Mouse (Mus musculus): Measurements from ENCODE around the gene Cerkl.

Cerkl gene

DNA sequence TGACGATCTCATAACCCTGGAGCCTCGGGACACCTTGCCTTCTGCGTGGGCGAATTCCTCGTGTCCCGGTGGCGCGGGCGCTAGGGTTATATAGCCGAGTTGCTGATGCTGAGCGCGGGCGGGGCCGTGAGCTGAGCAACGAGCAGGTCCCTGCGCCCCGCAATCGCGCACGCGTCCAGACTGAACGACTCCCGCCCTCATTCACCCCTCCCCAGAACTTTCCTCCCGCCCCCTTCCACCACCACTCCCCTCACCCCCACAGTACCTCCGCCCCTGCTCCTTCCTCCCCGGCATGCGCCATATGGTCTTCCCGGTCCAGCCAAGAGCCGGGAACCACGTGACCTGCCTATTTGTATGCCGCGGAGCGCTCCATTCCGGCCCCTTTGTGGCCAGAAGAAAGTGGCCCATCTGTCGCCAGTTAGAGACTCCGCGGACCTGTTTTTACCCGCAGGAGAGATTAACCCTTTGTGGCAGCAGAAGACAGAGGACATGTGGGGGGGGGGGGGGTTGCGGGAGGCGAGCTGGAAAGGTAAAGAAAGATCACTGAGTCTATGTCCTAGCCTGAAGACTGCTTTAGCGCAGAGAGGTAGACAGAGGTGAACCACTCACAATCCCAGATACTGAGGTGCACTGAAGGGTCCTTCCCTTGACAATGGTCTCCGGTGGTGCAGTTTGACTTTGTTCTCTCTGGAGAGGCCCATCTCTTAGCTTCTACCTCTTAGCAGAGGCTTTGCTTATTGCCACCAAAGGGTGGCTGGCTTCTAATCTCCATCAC lies at the start of gene Cerkl, which contains the start of gene Neurod1:
Gene Cerkl, minus strand, starts transcription at position 211 of the 775 bp plus-strand sequence.
Gene Neurod1, minus strand, starts transcription at position 177 of the 775 bp plus-strand sequence.
- in situ Hi-C loops (cut with MboI, MseI): no loop called here

DNA sequence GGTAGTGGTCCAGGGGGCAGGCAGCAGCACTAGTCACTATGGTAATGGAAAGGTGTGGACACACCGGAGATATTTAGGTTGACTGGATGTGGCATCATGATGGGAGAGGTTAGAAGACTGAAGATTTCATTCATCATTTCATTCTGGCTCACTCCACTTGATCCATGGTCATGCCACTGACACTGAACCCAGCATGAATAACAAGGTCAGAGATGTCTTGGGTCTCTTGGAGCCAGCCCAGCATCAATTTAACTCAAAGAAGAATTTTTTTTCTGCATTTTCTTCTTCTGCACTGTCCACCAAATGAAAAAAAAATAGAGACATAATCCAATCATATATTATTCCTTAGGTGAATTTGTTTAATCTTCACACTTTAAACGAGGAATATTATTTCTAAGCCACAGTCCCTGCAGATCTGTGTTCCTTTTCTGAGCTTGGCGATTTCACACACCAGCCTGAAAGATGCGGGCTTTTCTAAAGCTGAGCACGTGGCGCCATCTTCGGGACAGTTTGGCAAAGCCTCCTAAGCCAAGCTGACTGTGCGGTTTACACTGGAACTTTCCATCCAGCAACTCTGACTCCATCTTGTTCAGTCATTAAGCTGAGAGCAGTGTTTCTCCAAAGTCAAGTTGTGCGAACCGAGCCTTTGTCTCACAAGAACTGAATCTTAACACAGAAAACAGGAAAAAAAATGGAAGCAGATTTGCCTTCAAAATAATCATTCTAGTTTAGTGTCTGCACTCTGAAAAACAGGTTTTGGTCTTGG lies 42.6 kb upstream of the Cerkl start:
- in situ Hi-C loops (cut with MboI, MseI): loop anchor here (5.0 to 25.0 kb wide), 6 partner anchors 127 to 1554 kb away; partner anchors contain the start of gene Cwc22 (in 1 of the 2)

DNA sequence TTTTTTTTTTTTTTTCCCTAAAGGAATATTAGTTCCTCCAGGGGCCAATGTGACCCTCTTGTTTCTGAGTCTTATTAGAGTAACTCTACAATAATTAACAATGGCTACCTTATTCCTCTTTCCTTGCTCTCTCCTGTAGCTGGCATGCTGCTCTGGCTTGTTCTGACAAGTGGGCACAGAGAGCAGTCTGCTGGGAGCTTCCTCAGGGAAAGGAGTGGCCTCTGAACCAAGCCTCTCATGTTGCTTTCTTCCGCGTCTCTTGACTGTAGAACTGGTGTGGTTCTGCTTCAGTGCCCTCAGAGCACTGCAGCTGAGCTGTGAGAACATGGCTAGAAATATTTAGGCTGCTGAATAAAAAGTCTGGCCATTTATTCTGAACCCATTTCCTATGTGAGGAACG lies 28.5 kb upstream of the Cerkl start:
- in situ Hi-C loops (cut with MboI, MseI): loop anchor here in 1 of 2 experiments (25.0 kb wide), 1 partner anchor 1448 kb away; no protein-coding TSS in a partner anchor

DNA sequence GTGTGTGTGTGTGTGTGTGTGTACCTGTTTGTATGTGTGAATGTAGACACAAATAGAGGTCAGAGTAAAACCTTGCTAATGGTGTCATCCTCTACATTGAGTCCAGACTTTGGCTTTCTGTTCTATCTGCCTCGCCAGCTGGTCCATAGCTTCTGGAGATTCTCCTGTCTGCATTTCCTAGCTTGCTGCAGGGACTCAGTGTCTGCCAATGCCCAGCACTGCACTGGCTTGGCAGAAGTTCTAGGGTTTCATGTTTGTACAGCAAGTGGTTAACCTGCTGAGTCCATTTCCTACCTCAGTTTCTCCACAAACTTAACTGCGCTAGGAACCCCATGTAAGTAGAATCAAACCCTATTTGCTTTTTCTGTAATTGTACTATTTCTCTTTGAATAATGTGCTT lies 25.9 kb upstream of the Cerkl start:
- in situ Hi-C loops (cut with MboI, MseI): loop anchor here in 1 of 2 experiments (25.0 kb wide), 1 partner anchor 1445 kb away; no protein-coding TSS in a partner anchor

DNA sequence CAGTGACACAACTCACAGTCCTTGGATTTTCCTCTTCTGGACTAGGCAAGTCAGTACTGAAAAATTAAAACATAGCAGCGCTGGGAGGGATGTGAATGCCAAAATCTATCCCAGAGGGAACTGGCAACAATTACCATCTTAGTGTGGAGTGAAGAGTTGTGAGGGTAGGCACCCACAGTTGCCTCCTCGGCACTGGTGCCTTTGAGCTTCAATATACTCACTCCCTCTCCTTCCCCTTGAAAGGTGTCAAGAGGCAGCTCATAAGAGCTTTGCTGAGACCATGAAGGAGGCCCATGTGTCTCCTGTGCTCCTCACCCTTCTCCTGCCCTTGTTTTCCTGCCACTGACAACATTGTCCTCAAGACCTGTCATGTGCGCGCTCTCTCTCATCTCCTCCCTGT lies 5.8 kb upstream of the Cerkl start:
- in situ Hi-C loops (cut with MboI, MseI): no loop called here

DNA sequence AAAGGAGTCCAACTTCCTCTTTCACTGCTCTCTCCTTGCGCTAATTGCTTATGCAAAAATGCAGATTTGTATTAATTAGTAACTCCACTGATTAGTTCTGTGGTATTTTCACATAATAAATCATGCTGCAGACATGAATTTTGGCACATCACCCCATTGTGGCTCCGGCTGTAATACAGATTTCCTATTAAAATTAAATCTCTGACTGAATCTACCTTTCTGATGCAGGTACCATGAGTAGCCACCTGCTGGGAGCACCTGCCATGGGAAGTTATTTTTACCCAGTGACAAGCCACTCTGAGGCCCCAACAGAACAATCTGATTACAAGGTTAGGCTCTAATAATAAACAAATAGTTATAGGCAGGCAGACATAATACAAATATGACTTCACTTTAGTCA lies 5.3 kb upstream of the Cerkl start:
- in situ Hi-C loops (cut with MboI, MseI): no loop called here

DNA sequence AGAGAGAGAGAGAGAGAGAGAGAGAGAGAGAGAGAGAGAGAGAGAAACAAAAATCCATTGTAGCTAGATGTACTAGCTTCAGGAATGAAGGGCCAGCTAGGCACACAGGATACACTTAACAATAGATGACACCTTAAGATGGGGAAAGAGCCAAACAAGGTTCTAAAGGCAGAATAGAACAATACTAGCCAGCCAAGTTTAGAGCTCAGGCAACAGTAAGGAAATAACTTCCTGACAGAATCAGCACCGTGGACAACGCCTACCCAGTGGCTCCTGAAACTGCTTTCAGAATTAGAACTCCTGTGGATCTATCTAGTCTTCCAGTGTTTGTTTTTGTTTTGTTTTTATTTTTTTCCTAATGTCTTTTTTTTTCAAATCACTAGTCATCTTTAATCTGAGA lies 4.0 kb upstream of the Cerkl start:
- in situ Hi-C loops (cut with MboI, MseI): no loop called here

DNA sequence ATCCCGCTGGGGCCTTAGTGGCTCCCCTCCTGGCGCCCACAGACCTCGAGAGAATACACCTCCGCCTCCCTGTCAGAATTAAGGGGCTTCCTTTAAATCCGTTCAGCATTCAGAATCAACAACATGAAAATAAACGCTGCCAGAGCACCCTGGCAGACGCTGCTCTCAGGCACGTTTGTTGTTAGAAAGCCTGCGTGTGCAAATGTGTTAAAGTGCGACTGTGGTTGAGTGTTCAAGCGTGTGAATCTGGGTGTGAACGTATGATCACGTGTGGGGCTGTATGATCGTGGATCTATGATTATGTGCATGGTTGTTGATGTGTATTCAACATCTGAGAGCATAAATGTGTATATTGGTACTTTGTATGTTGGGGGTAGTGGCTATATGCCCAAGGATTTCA lies 3.5 kb upstream of the Cerkl start:
- in situ Hi-C loops (cut with MboI, MseI): no loop called here

DNA sequence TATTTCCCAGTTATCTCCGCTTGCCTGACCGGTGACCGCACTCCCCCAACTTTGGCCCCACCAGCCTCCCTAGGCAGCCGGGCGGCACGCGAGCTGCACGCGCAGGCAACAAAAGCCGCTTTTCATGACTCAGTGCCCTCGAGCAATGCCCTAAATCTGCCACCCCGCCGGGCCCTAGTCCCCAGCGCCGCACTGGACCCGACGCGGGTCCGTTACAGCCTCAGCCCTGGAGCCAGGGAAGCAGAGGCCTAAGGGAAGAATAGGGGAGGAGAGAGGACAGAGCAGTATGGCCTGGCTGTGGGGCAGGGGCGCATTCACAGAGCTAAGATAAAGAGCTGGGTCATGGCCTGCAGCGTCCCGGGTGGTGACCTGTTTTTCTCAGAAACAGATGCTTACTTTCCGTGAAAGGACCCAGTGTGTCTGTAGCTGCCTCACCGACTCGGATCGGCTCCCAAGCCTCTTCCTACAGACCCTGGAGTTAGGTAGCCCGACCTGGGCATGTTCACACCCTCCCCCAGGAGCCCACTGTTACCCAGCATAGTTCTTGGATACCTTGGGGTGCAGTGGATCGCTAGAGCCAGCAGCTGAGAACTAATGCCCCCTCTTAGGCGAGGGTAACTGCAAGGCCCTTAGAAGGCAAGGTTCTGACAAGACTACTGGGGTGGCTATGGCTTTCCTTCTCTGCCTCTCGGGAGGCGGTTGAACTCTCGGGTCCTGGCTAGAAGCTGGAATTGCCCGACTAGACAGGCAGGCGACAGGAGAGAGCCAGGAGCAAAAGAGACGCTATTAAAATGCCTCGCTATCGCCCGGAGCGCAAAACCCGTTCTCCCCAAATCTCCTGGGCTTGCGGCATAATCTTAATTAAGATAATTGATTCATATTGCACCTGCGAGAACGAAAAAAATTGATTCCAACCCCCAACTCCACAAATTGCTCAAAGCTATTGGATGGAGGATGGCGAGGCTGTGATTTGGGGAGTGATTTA lies 2.8 kb upstream of the Cerkl start:
- in situ Hi-C loops (cut with MboI, MseI): no loop called here

DNA sequence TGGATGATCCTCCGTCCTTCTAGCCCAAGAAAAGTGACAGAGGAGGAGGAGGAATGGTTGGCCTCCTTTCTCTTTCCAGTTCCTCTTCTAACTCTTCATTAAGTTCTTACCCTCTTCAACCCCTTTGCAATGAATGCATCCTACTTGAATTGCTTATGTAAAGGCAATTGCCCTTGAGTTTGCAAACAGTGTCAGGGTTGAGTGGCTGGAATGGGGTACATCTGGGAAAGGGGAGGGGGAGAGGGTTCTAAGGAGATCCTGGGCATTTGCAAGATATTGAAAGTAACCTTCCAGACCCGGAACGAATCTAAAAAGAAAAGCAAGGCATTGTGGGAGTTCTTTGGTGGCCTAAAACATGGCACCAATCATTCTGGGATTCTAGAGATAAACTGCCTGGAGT lies 1.3 kb upstream of the Cerkl start:
- in situ Hi-C loops (cut with MboI, MseI): no loop called here

DNA sequence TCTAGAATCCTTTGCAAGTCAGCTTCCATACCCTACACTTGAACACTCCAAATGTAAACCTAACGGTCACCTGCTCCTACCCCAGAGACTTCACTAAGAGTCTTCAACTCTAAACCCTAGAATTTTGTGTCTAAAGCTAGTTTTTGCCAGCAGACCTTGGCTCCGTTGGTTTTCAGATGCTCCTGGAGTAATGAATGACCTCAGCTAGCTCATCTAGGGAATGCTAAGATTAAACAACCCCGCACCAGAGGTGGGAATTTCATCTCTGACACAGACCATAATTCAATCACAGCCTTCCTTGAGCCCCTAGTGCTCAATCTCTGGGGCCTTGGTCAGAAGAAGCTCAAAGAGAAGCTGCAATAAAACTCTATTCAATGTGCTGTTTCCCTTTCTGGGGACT lies 849 bp upstream of the Cerkl start:
- in situ Hi-C loops (cut with MboI, MseI): no loop called here

DNA sequence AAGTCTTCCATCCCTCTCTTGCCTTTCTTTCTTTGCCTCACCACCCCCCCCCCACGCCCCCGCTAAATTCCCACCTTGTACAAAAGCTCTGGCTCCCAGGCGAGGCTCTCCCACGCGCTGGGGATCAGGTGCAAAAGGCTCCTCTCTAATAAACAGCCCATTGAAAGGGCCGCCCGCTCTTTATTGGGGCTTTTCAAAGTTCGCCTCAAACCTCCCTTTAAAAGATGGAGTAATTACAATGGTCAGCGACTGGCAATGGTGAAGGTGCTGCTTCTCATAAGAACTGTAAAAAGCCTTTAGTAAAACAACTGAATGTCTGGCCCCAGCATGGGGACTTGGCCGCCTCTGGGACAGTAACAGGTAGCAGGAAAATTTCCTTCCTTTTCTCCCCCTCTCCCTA lies 939 bp downstream of the Cerkl start:
- in situ Hi-C loops (cut with MboI, MseI): no loop called here

DNA sequence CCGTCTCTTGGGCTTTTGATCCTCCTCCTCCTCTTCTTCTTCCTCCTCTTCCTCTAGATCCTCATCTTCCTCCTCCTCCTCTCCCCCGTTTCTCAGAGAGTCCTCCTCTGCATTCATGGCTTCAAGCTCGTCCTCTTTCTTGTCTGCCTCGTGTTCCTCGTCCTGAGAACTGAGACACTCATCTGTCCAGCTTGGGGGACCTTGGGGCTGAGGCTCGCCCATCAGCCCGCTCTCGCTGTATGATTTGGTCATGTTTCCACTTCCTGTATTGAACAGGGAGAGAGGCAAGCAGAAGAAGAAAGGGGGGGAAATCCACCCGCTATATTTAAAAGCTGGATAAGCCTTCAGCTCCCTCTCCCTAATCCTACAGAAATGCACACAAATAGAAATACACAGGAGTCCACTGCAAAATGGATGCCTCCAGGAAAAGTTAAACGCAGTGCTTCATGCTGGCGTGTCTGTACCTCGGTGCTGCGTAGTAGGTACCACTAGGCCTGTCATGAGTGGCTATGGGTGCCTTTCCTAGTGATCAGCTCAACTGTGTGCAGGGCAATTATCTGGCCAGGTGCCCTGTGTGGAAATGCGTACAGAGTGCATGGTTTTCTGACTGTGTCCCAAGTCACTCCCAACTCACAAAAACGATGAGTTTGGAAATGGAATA lies 1.7 kb downstream of the Cerkl start:
- in situ Hi-C loops (cut with MboI, MseI): no loop called here

DNA sequence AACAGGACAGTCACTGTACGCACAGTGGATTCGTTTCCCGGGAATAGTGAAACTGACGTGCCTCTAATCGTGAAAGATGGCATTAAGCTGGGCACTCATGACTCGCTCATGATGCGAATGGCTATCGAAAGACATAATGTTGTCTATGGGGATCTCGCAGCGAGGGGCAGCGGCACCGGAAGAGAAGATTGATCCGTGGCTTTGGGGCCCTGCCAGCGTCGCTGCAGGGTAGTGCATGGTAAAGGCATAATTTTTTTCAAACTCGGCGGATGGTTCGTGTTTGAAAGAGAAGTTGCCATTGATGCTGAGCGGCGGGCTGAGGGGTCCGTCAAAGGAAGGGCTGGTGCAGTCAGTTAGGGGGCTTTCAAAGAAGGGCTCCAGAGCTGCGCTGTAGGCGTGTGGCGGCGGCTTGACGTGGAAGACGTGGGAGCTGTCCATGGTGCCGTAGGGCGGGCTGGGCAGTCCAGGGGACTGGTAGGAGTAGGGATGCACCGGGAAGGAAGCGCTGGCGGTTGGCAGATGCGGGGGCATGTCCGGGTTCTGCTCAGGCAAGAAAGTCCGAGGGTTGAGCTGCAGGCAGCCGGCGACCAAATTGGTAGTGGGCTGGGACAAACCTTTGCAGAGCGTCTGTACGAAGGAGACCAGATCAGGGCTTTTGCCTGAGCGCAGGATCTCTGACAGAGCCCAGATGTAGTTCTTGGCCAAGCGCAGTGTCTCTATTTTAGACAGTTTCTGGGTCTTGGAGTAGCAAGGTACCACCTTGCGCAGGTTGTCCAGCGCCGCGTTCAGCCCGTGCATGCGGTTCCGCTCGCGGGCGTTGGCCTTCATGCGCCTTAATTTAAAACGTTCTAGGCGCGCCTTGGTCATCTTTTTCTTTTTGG lies 2.4 kb downstream of the Cerkl start:
- in situ Hi-C loops (cut with MboI, MseI): no loop called here

DNA sequence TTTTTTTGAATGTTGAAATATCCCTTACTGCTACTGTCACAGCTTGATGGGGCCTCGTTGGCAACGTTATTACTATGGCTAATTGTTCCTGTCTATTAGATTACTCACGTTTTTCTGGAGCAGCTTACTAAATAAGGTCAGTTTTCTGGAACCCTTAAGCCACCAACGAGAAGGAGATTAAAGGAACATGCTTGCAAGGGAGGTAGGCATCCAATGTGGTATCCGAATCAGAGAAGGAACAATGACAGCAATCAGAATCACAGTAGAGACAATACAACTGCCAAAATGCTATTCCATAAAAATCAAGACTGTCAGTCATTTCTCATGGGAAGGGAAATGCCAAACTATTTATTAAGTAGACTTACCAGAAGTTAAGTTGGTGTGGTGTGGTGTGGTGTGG lies 5.1 kb downstream of the Cerkl start:
- in situ Hi-C loops (cut with MboI, MseI): no loop called here

DNA sequence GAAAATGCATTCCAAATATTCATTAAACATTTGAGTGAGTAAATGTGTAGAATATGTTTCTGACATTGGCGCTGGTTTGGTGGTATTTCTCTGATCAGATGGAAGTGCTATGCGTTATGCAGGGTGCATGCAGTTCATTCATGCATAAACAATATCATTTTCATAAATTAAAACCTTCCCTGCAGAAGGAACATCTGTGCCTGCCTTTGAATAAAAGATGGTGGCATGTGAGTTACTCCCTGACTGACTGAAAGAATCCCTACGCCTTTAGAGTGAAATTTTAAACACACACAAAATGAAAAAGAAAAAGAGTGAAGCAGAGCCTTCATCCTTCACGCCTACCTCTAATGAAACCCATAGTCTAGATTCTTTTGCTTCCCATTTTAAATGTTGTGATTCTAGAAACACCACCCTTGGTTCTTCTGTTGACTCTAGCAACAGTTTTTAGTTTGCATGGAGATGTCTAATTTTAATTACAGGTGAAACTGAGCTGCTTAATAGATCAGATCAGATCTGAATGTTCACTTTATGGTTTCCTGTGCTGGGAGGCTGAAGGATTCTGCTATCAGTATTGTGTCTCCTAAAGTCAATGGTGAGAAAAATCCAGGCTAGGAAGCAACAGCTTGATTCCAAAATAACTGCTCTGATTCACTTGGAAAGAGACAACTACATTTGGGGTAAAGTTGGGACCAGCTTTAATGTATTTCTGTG lies 5.7 kb downstream of the Cerkl start:
- in situ Hi-C loops (cut with MboI, MseI): no loop called here

DNA sequence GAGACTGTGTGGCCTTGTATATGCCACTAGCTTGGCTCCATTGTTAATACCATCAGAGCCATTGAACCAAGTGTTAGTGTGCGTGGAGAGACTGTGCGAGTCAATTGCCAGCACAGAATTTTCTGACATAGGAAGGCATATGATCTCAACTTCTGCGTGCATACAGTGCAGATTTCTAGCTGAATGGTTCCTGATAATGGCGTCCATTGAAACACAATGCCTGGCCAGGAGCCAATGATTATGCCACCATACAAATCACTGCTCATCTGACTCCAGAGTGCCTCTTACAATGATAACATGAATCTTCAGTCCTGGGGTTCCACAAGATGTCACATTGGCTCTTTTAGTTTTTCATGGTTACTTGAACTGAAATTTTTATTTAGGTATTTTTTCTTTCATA lies 7.2 kb downstream of the Cerkl start:
- in situ Hi-C loops (cut with MboI, MseI): no loop called here

DNA sequence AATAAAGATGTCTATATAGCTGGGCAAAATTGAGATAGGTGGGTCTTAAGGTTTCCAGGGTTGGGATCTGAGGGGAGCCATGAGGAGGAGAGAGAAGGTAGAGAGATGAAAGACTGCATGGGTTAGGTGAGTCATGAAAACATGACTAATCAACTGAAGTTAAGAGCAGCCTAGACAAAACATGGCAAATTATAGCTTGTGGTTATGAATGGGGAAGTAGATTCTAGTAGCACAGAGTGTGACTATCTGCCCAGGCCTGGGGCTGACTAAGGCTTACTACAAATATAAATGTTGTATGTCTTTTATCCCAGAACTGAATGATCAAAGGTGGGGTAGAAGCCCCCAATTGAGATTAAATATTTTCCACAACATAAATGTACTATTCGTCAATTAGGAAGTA lies 9.4 kb downstream of the Cerkl start:
- in situ Hi-C loops (cut with MboI, MseI): no loop called here

DNA sequence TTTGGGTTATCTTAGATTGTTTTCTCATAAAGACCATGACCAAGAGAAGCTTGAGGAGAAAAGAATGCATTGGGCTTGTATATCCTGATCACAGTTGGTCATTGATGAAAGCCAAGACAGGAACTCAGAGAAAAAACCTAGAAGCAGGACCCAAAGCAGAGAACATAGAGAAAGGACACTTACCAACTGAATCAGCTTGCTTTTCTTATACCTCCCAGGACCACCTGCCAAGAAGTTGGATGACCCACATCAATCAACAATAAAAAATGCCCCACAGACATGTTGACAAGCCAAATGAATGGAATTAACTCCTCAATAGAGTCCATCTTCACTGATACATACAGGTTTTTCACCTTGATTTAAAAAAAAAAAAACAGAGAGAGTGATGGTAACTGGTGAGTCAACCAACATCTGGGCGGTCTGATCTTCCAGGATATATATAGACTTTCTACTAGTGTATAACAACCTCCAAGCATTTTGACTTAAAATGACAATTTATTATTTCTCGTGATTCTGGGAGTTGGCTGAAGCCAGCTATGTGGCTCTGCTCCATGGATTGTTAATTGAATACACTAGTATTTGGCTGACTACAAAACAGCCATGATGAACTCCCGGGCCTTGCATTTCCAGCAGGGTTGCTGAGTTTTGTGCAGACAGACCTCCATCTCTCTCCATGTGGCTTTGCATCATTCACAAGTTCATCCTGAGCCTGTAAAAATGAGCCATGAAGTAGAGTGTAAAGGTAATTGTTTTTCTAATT lies 12.5 kb downstream of the Cerkl start:
- in situ Hi-C loops (cut with MboI, MseI): no loop called here
